Mouse (Mus musculus): ENCODE results near the gene Arhgap19. TPM values are rescaled to one million over a fixed set of nuclear protein-coding genes. Genes with fewer than 3 reads are reported as not detected.

The Arhgap19 gene
- total RNA-seq, 2 experiments from 2014 or later: 3.0 to 3.3 TPM

DNA sequence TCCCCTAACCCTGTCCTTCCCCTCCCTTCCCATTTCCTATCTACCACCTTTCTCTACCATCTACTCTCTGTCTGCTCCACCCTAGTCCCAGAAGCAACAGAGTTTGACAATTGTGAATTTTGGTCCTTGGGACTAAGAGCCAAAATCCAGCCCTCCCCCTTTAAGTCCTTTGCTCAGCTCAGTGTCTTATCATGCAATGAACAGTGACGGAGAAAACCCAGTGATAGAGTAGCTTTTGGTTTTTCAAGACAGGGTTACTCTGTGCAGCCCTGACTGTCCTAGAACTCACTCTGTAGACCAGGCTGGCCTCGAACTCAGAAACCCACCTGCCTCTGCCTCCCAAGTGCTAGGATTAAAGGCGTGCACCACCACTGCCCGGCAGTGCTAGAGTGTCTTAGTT, 11.5 kb upstream of the Arhgap19 start:
- intact Hi-C loops (cut with DNase I): no loop called here
- TF ChIP-seq CTCF (IDR thresholded peaks at IDR 0.05): no peak
- DNase-seq (ENCODE audit: extremely low spot score in 1 of 2, low spot score in 2 of 2): no peak
- H3K27ac ChIP-seq: no peak overlapping the region
- H3K4me3 ChIP-seq: no peak overlapping the region

DNA sequence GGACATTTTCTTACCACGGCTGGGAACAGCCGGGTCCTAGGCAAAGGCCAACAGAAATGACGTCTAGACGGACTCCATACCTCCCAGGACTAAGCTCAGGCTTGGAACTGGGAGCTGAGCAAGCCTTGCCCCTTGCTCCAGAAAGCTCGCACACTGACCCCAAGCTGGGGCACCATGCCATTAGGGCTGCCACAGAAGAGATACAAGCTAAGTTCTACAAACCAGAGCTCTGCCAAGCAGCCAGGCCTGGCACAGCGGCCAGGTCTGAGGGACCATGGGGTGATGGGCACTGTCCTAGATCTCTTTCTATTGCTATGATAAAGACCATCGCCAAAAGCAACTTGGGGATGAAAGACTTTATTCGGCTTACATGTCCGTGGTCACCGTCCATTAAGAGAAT, 10.7 kb upstream of the Arhgap19 start:
- Histone ChIP-seq H3K4me3 (no peak overlapping the region), H3K27ac (no peak overlapping the region)
- no peak for DNase-seq (ENCODE audit: extremely low spot score in 1 of 2, low spot score in 2 of 2)
- no peak for TF ChIP-seq CTCF (IDR thresholded peaks at IDR 0.05)
- intact Hi-C loops (cut with DNase I): no loop called here

- intact Hi-C loops (cut with DNase I): no loop called here
- DNase-seq (ENCODE audit: extremely low spot score in 1 of 2, low spot score in 2 of 2): no peak
- TF ChIP-seq CTCF (IDR thresholded peaks at IDR 0.05): no peak
These were observed 8.2 kb upstream of the Arhgap19 start for GRCm38 (mm10) chr19:41810074-41810473.

GRCm38 (mm10) chr19:41808104-41808634, 6.3 kb upstream of the Arhgap19 start:
- TF ChIP-seq CTCF (IDR thresholded peaks at IDR 0.05): no peak
- no peak overlapping the region for H3K4me3 ChIP-seq
- intact Hi-C loops (cut with DNase I): no loop called here
- DNase-seq (ENCODE audit: extremely low spot score in 1 of 2, low spot score in 2 of 2): no peak
- H3K27ac ChIP-seq: no peak overlapping the region

More at GRCm38 (mm10) chr19:41810074-41810473, 8.2 kb upstream of the Arhgap19 start:
- Histone ChIP-seq H3K27ac (no peak overlapping the region), H3K4me3 (no peak overlapping the region)

GRCm38 (mm10) chr19:41807497-41807896, 5.7 kb upstream of the Arhgap19 start:
- DNase-seq (ENCODE audit: extremely low spot score in 1 of 2, low spot score in 2 of 2): no peak
- Histone ChIP-seq H3K27ac (no peak overlapping the region), H3K4me3 (no peak overlapping the region)
- no peak for TF ChIP-seq CTCF (IDR thresholded peaks at IDR 0.05)
- intact Hi-C loops (cut with DNase I): no loop called here

DNA sequence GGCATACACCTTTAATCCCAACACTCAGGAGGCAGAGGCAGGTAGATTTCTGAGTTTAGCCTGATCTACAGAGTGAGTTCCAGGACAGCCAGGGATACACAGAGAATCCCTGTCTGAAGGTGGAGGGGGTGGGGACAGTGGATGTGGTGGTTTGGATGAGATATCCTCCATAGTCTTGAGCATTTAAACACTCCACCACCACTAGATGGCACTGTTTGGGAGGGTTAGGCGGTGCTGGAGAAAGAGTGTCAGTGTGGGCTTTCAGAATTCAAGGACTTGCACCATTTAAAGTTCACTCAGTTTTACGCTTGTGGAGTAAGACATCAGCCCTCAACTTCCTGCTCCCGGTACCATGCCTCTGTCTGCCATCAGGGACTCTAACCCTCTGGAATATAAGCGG, 4.0 kb upstream of the Arhgap19 start:
- no peak for DNase-seq (ENCODE audit: extremely low spot score in 1 of 2, low spot score in 2 of 2)
- intact Hi-C loops (cut with DNase I): no loop called here
- Histone ChIP-seq H3K27ac (no peak overlapping the region), H3K4me3 (no peak overlapping the region)
- peak; percentile 8; the same call in 1 of the 2 replicates for TF ChIP-seq CTCF (IDR thresholded peaks at IDR 0.05)

DNA sequence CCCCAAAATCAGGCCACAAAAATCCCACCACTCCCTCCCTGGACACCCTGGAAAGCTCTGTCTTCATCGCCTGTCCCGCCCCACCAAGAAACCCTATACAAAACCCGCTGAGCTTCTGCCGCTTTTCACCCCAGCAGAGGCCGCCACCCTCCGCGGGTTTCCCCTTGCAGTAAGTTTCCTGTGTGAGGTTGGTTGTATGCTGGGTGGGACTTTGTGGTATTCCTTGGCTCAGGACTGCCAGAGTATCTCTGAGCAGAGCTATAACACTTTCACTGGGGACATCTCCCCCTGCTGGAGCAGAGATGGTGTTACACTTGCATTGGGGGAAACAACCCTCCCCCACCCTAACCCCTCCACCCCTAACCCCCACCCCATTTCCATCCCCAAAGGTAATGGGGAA, 1.5 kb upstream of the Arhgap19 start:
- peak; percentile 40 for TF ChIP-seq CTCF (IDR thresholded peaks at IDR 0.05)
- no peak for DNase-seq (ENCODE audit: extremely low spot score in 1 of 2, low spot score in 2 of 2)
- intact Hi-C loops (cut with DNase I): loop anchor here (5.0 kb wide), 1 partner anchor 44 kb away; the partner anchor contains the start of gene Frat2
- Histone ChIP-seq H3K4me3 (no peak overlapping the region), H3K27ac (no peak overlapping the region)

DNA sequence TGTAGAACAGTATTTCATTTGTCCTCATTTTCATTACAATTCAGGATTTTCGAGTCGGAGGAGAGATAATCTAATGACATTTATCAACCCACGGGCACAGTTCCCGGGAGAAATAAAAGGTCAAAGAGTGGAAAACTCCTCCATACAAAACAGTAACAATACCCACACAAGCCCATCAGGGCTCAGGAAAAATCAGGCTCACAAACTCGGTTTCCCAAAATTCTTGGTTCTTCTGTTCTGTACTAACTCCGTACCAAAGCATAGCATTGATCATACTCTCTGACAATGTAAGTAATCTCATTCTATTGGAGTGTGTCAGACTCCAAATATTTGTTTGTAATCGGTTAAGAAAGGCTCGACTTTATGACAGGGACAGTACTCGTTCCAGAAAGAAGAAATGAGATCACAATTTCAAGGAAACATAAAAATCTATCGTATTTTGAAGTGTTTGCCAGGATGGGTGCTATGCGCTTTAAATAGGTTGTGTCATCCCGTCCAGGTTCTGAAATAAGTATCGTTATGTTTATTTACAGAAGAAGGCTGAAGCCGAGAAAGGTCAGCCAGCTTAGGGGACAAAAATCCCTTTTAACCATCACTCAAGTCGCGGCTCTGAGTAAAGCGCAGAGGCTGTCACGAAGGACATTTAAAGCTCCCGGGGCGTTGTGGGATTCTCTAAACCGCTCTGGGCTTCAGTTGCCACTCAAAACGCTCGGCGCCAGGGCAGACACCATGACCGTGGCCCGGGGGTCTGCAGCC, 683 bp downstream of the Arhgap19 start:
- Histone ChIP-seq H3K27ac (peak overlapping the region; percentile 41; the same call in 1 of the 2 replicates), H3K4me3 (peak overlapping the region; percentile 55)
- DNase-seq (ENCODE audit: extremely low spot score in 1 of 2, low spot score in 2 of 2): no peak
- intact Hi-C loops (cut with DNase I): loop anchor here (5.0 kb wide), 1 partner anchor 46 kb away; the partner anchor contains the start of gene Frat2
- no peak for TF ChIP-seq CTCF (IDR thresholded peaks at IDR 0.05)

DNA sequence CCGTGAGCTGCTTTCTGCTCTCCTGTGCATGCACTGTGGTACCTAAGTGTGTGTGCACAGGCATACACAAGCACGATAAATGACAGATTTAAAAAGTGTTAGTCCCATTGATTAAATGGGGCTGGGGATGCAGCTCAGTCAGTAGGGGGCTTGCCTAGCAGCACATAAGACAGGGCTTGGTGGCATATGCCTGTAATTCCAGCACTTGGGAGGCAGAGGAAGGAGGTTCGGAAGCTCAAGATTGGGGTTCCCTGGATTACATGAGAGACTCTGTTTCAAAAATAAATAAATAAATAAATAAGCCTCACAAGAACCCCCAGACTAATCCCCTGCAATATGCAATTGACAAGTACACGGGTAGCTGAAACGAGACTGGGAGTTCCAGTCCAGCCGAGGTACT, 1.4 kb downstream of the Arhgap19 start:
- no peak for DNase-seq (ENCODE audit: extremely low spot score in 1 of 2, low spot score in 2 of 2)
- no peak overlapping the region for H3K4me3 ChIP-seq
- no peak overlapping the region for H3K27ac ChIP-seq
- no peak for TF ChIP-seq CTCF (IDR thresholded peaks at IDR 0.05)
- intact Hi-C loops (cut with DNase I): loop anchor here (5.0 kb wide), 1 partner anchor 47 kb away; the partner anchor contains the start of gene Frat2

GRCm38 (mm10) chr19:41797536-41797935, 4.3 kb downstream of the Arhgap19 start:
- no peak for TF ChIP-seq CTCF (IDR thresholded peaks at IDR 0.05)
- H3K4me3 ChIP-seq: no peak overlapping the region
- intact Hi-C loops (cut with DNase I): no loop called here
- no peak for DNase-seq (ENCODE audit: extremely low spot score in 1 of 2, low spot score in 2 of 2)
- H3K27ac ChIP-seq: no peak overlapping the region

- intact Hi-C loops (cut with DNase I): no loop called here
- no peak for TF ChIP-seq CTCF (IDR thresholded peaks at IDR 0.05)
- no peak overlapping the region for H3K27ac ChIP-seq
- no peak for DNase-seq (ENCODE audit: extremely low spot score in 1 of 2, low spot score in 2 of 2)
- no peak overlapping the region for H3K4me3 ChIP-seq
These were observed 5.0 kb downstream of the Arhgap19 start for GRCm38 (mm10) chr19:41796789-41797327.

GRCm38 (mm10) chr19:41796148-41796760, 5.6 kb downstream of the Arhgap19 start:
- Histone ChIP-seq H3K4me3 (no peak overlapping the region), H3K27ac (no peak overlapping the region)
- intact Hi-C loops (cut with DNase I): no loop called here
- TF ChIP-seq CTCF (IDR thresholded peaks at IDR 0.05): no peak
- no peak for DNase-seq (ENCODE audit: extremely low spot score in 1 of 2, low spot score in 2 of 2)
